Mouse (Mus musculus) urinary bladder, adult 18-20 months (tissue): ENCODE results near the gene Twsg1.

Experiments
- DNase-seq, 2 experiments: peaks; one replicate each; pipeline ENCODE4 v3.0.0; 2022; ENCODE audit warnings: low spot score in 2 of 2, mixed read lengths in 2 of 2

Twsg1 gene

DNA sequence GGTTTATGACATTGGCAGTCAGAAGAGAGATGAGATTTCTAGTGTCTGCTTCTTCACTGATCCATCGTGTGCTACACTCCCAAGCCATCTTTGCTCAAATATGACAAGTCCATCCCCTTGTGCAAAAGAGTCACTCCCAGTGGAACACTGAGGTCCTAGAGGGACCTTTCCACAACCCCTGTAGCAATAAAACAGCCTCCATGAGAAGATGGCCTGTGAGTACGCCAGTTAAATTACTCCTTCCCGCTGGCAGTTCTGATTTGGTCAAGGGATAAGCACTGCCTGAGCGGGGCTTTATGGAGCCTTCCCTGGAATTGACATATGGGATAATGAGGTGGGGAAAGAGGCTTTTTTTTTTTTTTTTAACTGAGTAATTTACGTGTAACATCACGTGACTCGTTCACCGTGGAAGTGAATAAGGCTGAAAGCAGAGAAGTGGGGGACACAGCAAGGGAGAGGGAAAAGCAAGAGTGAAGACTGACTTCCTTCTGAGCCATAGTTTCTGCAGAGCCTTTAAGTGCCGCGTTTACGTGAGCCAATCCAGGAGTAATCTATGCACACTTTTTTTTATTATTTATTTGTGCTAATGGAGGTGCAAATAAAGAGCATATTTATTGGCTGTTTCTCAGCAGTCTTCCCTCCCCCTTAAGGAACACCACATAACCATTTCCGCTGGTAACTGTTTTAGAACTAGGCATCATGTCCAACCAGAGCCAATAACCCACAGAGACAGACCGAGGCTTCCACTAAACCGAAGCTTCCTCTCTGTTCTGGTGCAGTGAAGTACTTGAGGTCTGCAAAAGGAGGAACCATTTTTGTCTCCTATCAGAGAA, 65.1 kb downstream of the Twsg1 start, which contains the start of gene Ralbp1:
Ralbp1 (minus strand) TSS at position 102 of the 833 bp plus-strand sequence.
- peak in 1 of 2 experiments; percentile 38 for DNase-seq

GRCm38 (mm10) chr17:65885398-65885696, 65.7 kb downstream of the Twsg1 start:
- no peak for DNase-seq

GRCm38 (mm10) chr17:65884691-65885397, 66.2 kb downstream of the Twsg1 start:
- peak; percentile 95 to 99 for DNase-seq

DNA sequence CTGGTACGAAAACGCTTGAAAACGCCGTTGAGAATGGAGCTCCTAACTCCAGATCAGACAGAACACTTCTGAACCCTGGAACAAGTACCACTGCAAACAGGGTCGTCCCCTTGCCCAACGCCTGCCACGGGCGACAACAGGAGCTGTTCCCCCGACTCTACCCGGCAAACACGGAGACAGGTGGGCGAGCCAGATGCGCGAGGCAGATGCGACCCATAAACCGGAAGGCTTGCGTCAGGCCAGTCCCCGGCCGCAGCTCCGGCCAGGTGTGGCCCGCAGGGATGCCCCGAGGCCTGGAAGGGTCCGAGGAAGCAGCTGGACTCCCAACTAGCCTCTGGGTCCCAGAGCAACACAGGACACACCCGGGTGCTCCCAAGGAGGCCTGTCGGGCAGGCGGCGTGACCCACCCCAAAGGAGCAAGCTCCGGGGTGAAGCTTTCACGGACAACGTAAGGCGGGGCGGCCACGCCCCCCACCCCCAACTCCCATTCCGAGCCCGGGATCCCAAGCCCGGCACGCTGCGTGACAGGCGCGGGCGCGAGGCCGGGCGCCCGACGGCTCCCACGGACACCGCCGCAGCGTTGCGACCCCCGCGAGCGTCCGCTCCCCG, 66.9 kb downstream of the Twsg1 start:
- no peak for DNase-seq

DNA sequence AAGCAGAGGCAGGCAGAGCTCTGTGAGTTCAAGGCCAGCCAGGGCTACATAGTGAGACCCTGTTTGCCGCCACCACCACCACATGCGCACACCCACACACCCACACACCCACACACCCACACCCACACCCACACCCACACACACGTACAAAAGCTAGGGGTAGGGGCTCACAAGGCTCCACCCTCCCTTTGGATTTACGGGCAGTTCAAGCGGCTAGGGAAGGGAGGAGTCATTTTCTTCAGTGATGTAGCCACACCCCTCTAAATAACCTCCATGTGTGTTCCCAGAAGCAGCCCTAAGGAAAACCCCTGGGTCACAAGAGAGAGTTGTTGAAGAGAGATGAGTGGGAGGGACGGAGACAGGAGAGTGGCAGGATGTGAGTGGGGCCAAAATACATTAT, 74.0 kb downstream of the Twsg1 start:
- DNase-seq: no peak

DNA sequence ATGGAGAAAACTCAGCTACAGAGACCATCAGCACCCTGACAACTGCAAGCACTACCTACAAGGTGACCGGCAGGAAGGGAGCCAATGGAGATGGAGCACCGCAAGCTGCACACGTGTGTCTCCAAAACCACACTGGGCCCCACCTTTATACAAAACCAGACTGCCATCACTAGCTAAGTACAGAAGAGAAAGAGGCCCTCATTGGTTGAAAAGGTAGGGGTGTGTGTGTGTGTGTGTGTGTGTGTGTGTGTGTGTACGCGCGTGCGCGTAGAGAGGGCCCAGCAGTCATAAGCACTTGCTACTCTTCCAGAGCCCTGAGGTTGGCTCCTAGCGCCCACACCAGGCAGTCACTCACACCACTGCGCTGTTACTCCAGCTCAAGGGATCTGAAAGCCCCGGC, 77.2 kb downstream of the Twsg1 start:
- no peak for DNase-seq

- no peak for DNase-seq
Measured at GRCm38 (mm10) chr17:65873156-65873555, 77.9 kb downstream of the Twsg1 start.

DNA sequence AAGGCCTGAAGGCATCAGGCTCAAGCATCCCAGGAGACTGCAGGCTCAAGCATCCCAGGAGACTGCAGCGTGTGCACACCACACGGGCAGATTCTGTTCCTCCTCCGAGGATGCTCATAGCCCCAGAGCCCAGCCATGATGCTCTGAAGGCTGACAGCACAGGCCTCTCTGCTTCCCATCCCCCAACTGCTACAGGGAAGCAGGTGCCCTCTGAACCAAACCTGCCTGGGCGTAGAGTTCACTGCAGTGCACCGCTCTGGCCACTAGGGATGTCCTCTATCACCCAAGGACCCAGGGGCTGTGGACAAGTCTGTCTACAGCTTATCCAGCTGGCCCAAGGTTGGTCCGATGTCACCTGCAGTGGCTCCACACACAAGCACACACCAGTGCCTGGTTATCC, 78.4 kb downstream of the Twsg1 start:
- no peak for DNase-seq

DNA sequence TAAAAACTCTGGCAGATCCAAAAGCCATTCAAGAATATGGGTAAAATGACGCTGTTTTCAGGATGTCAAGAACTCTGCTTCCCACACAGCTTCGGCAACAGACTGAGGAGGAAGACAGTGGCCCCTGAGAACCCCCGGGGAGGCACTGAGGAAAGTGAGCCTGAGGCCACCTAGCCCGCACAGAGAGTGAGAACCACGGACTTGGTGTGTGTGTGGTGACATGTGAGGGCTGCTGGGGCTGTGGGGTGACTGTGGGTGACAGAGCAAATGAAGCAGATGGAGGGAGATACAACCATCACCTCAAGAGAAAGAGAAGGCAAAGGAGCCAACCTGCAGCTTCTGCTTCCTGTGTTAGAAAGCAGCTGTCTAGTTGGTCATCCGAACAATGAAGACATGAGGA, 79.0 kb downstream of the Twsg1 start:
- no peak for DNase-seq
